Mouse (Mus musculus): Measurements from ENCODE around the gene Hcst.

Gene Hcst

GRCm38 (mm10) chr7:30419561-30420499 is at the start of gene Hcst:
Gene Hcst, minus strand, starts transcription at chr7:30419854.
- DNase-seq, result peak; percentile 72

GRCm38 (mm10) chr7:30464816-30465300 is 45.2 kb upstream of the Hcst start:
- DNase-seq, result no peak

DNA sequence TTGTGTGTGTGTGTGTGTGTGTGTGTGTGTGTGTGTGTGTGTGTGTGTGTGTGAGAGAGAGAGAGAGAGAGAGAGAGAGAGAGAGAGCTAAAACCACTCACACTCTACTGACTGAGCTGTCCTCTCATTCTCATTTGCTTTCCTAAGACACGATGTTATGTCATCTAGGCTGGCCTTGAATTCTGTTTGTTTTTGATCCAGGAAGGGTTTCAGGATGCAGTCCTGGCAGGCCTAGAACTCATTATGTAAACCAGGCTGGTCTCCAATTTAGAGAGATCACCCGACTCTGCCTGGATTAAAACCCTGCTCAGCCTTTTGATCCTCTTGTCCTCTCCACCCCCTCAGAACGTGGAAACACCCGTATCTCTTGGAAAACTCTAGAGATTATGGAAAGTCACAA is 44.3 kb upstream of the Hcst start:
- DNase-seq, result no peak

- no peak for DNase-seq
Observed at GRCm38 (mm10) chr7:30463568-30463967, 43.9 kb upstream of the Hcst start.

- no peak for DNase-seq
Observed at GRCm38 (mm10) chr7:30459484-30459883, 39.8 kb upstream of the Hcst start.

GRCm38 (mm10) chr7:30457629-30458330 is 38.1 kb upstream of the Hcst start, which contains the start of the genes Kirrel2 and Nphs1:
Gene Kirrel2, minus strand, starts transcription at chr7:30457690.
Gene Nphs1, plus strand, starts transcription at chr7:30458315.
- DNase-seq, result no peak

- no peak for DNase-seq
Observed at GRCm38 (mm10) chr7:30456911-30457628, 37.4 kb upstream of the Hcst start.

GRCm38 (mm10) chr7:30456487-30456886 is 36.8 kb upstream of the Hcst start:
- no peak for DNase-seq

DNA sequence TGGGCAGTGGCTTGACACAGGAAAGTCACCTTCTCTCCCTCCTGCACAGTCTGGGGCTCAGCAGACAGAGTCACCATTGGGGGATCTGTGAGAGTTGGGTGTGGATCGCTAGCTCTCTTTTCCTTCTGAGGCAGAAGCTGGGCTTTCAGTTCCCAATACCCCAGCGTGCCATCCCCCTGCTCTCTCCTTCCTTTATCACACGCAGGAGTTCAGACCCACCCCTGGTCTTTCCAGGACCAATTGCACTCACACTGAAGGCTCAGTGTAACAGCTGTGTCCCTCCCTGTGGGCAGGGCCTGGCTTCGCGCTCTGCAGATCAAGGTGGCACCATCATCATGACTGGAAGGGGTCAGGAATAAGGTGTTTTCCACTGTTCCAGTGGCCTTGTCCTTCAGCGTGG is 34.6 kb upstream of the Hcst start:
- DNase-seq, result no peak

DNA sequence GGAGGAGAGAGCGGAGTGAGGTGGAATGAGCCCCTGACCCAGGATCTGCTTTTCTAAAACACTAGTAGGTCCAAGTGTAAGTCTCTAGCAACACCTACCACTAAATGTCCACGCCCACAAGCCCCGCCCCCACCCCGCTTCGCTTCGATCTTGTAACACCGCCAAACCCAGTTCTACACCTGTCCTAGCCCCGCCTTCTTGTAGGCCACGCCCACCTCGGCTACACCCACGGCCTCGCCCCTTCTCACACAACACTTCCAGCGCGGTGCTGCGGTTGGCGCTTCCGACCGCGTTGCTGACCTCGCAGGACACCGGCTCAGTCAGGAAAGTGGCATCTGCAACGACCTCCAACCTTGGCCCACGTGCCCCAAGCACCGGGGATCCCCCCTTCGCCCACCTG is 34.1 kb upstream of the Hcst start:
- DNase-seq, result peak; percentile 60

- DNase-seq, result no peak
Observed at GRCm38 (mm10) chr7:30453327-30453726, 33.7 kb upstream of the Hcst start.

GRCm38 (mm10) chr7:30450241-30450640 is 30.6 kb upstream of the Hcst start:
- DNase-seq, result no peak

DNA sequence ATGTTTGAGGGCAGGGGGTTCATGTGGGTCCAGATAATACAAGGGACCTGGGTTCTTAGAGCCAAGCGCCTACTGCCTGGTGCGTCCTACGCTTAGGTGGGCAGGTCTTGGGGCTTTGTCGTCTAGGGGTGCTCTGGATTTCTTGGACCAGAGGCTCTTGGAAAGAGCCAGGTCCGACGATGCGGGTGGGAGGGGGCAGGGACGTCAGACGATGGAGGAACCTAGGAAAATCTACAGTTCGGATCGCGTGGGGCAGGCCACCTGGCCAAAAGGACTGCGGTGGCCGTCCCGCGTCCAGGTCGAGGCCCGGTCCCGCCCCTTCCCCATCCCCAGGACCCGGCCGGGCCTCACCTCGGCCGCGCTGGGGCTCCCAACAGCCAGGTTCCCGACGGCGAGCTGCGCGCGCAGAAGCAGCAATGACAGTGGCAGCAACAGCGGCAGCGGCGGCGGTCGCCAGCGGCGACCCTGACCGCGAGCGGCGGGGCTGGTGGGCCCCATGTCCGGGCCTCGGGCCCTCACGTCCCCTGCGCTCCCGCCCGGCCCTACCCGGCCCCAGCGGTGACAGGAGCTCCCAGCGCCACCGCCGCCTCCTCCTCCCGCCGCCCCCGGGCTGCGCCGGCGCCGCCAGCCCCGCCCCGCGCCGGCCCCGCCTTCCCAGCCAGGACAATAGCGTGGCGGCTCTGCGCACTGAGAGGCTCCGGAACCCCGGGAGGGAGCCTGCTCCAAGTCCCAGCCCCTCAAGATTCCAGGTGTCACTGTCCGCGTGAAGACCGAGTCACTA is 25.5 kb upstream of the Hcst start, which contains the start of gene Aplp1:
Aplp1 (minus strand) TSS at position 565 of the 781 bp plus-strand sequence.
- peak; percentile 55 for DNase-seq

DNA sequence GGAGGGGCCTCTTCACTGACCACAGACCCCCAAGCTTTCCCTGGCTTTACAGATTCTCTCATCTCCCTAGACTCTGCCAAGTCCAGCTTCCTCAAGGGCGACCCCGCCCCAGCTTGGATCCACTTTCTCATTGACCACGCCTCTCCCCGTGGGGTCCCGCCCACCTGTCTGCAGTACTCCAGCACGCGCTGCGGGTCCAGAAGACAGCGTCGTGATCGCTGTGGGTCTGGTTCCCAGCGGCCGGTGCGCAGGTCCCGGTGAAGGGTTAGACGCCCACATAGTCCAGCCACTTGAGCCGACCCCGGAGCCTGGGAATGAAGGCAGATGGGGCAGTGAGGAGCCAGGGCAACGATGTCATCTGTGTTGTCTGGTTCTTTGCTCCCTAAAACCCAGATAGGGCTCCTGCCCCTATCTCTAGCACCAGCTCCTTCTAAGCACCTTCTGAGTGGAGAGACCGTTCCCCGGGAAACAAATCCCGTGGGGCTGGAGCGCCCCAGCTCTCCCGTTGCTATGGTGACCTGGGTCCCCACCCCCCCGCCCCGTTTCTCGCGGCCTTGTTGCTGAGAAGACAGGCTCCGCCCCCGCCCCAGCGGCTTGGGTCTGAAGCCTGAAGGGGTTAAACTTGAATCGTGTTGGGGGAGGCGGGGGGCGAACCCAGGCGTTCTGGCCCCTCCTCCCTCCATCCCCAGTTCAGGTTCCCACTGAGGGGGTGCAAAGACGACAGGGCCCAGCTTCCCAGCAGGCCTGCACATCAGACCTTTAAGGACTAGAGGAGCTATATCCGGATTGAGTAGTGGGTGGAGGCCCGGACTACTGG is 24.7 kb upstream of the Hcst start:
- no peak for DNase-seq

DNA sequence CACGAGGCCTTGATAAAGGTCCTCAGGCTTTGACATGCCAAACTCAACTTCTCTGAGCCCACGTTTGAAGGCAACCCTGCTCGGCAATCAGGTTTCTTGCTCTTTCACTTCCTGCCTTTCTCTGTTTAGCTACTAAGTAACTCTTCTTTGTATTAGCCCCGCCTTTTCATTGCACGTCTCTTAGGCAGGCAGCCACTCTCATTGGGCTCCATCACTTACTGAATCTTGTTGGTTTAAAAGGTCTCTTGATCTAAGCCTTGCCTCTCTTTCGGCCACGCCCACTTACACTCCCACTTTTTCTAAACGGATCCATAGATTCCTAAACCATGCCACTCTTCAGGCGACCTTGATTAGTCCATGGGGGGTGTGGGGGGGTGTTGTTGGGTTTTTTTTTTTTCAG is 24.0 kb upstream of the Hcst start:
- DNase-seq, result no peak

- DNase-seq, result peak; percentile 59
Observed at GRCm38 (mm10) chr7:30440697-30441096, 21.0 kb upstream of the Hcst start.

- no peak for DNase-seq
Observed at GRCm38 (mm10) chr7:30439734-30440133, 20.1 kb upstream of the Hcst start.

GRCm38 (mm10) chr7:30436879-30437278 is 17.2 kb upstream of the Hcst start:
- DNase-seq, result no peak

DNA sequence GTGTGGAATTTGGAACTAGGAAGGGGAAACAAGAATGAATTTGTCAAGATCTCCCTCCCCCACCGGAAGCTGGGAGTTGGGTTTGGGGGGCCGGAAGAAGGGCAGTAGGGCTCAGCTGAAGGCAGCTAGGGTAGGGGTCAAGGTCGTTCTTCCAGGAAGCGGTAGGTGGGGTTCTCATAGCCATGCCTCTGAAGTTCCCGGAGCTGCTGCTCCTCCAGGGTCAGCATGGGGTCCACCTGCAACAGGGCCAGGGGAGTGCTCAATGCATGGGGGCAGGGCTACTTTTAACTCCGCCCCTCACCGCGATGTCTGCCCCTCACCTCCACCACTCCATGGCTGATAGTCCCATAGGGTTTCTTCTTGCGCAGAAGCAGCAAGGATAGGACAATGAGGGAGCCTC is 15.5 kb upstream of the Hcst start:
- no peak for DNase-seq

DNA sequence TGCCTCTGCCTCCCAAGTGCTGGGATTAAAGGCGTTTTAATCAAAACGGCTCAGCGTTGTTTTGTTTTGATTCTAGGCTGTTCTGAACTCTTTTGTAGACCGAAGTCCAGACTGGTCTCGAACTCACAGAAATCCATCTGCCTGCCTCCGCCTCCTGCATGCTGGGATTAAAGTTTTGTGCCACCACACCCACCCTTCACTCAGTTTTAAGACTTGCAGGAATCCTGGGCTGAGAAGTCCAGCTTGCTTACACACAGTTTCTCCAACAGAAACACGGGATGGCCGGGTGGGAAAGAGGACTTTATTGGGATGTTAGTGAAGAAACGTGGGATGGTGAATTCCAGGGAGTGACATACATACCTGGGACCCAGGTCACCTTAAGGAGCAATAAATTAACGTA is 15.0 kb upstream of the Hcst start:
- no peak for DNase-seq

DNA sequence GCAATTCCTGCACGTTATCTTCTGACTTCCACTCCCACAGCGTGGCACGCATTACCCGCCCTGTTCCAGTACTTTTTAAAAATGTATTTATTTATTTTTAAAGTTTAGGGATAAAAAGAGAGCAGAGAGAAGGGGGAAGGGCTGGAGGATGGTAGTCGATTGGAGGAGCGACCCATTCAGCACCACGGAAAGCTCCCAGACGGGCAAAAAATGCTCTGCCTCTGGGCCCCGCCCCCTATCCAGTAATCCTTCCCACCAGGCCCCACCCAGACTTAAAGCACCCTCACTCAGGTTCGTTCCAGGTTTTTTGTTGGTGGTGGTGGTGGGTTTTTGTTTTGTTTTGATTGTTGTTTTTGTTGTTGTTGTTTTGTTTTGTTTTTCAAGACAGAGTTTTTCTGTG is 14.6 kb upstream of the Hcst start:
- DNase-seq, result peak; percentile 51

All from thymus, postnatal 14 days (tissue).